Mouse (Mus musculus) megakaryocyte, embryonic 14.5 days (primary cell): Measurements from ENCODE around the gene Atf6. TPM values are rescaled to one million over a fixed set of nuclear protein-coding genes. Genes with fewer than 3 reads are reported as not detected.

Experiments
- H3K27me3 ChIP-seq: replicated peaks from 2 replicates; pipeline ENCODE3; 2012; ENCODE audit warnings: inconsistent platforms
- H3K36me3 ChIP-seq: replicated peaks from 2 replicates; pipeline ENCODE3; 2012; ENCODE audit warnings: low read length, inconsistent platforms, mixed read lengths
- H3K4me1 ChIP-seq: 2 replicates; pipeline ENCODE4 v1.6.1; 2012; ENCODE audit warnings: inconsistent platforms
- H3K4me3 ChIP-seq: replicated peaks from 2 replicates; pipeline ENCODE3; 2012; ENCODE audit warnings: moderate library complexity, mild to moderate bottlenecking, inconsistent platforms
- H3K9me3 ChIP-seq: 2 replicates; pipeline ENCODE4 v1.6.1; 2012; ENCODE audit warnings: inconsistent platforms
- FLI1 ChIP-seq: IDR thresholded peaks from 2 replicates; pipeline ENCODE4 v1.6.1; 2012; ENCODE audit warnings: low read length, inconsistent platforms, mixed read lengths
- GATA1 ChIP-seq: IDR thresholded peaks from 3 replicates; pipeline ENCODE4 v1.6.1; 2012; ENCODE audit warnings: mixed read lengths, low read length, inconsistent platforms, borderline replicate concordance
- polyA plus RNA-seq: library from polyadenylated mRNA; stranded (reverse); fragments of >175 nt; gene quantifications from 2 replicates; pipeline ENCODE4 v1.2.3, GENCODE M21; 2012; ENCODE audit warnings: low replicate concordance; ENCODE audit not compliant: insufficient read depth

Atf6 gene
- polyA plus RNA-seq, 1 experiment, result 4.8 TPM

DNA sequence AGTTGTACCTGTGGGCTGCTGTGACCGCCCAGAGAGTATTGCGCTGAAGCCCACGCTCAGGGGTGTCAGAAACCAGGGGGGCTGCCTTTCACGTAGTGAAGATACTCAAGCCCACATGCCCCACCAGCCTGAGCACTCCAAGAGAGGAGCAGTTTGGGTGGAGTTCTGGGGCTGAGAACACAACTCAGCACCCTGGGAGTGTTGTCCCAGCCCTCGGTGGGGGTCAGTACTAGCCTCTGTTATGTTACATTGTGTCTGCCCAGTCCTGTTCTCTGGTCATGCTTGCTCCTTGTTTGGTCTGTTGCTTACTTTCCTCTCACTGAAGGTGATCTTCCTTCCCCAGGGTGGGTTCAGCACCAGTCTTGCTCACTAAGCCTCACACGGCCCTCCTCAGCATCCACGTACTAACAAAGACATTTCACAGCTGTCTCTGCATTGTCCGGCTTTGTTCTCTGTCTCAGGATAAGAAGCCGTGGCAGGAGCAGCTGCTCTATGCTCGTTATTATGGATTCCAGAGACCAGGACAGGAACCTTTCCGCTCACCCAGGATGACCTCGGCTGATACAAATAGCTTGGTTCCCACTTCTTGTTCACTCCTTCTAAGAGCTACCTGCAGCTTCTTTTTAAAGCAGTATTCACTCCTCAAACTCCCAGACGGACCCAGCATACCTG, 209.8 kb downstream of the Atf6 start:
- H3K4me1 ChIP-seq, result no peaks in the 10 kb centered on the region
- no peaks in the 10 kb centered on the region for H3K36me3 ChIP-seq
- TF ChIP-seq FLI1 (no peak), GATA1 (no peak)
- H3K27me3 ChIP-seq, result peaks cover 56% of the 10 kb centered on the region
- no peak overlapping the region for H3K4me3 ChIP-seq
- peaks cover 2% of the 10 kb centered on the region; the same call in 1 of the 2 replicates for H3K9me3 ChIP-seq

DNA sequence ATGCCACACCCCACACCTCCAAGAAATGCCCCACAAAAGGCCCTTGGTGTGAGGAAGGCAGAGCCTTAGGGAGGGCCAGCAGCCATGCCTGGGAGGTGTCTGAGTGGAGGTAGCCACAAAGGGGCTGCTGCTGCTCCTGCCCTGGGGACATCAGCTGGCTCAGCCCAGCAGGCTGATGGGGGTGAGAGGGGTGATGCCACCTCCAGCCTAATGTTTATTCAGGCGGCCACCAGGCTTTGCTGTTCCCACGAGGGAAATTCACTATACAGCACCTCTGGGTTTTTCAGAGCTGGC, 210.4 kb downstream of the Atf6 start:
- Histone ChIP-seq H3K4me3 (no peak overlapping the region), H3K9me3 (peaks cover 6% of the 10 kb centered on the region; the same call in 1 of the 2 replicates), H3K36me3 (no peaks in the 10 kb centered on the region), H3K4me1 (no peaks in the 10 kb centered on the region), H3K27me3 (peaks cover 53% of the 10 kb centered on the region)
- TF ChIP-seq GATA1 (no peak), FLI1 (no peak)

DNA sequence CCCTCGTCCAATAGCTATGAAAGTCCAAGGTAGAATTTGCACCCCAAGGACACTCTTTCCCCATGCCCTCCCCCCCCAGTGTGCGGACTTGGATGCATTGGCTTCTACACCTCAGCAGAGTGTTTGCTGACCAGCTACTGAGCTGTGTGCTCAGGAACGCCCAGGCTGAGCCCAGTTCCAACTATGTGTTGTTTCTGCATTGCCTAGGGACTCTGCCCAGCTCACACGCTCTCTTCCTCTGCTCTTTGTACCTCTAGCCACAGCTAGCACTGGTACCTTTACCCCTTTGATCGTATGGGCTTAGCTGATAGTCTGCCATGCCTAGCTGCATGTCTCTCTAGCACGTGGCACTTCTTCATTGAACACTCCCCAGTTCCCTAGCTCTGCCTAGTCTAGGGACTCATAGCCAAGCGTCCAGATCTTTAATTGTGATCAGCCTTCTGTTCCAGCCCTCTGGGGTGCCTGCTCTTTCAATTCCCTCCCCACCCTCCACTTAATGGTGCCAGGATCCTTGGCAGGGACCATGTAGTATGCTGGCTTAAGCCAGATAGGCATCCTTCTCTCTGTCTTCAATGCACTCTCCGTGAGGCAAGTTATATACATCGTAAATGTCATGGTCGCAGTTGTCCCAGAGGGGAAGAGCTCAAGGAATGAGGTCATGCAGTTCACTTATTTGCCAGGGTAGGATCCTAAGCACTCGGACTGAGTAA, 210.9 kb downstream of the Atf6 start:
- Histone ChIP-seq H3K4me1 (no peaks in the 10 kb centered on the region), H3K36me3 (no peaks in the 10 kb centered on the region), H3K4me3 (no peak overlapping the region), H3K27me3 (peaks cover 53% of the 10 kb centered on the region), H3K9me3 (peaks cover 8% of the 10 kb centered on the region; the same call in 1 of the 2 replicates)
- no peak for TF ChIP-seq GATA1

- TF ChIP-seq GATA1 (no peak), FLI1 (no peak)
- peaks cover 8% of the 10 kb centered on the region; the same call in 1 of the 2 replicates for H3K9me3 ChIP-seq
- no peaks in the 10 kb centered on the region for H3K4me1 ChIP-seq
- H3K4me3 ChIP-seq, result no peak overlapping the region
- peaks cover 57% of the 10 kb centered on the region for H3K27me3 ChIP-seq
- H3K36me3 ChIP-seq, result no peaks in the 10 kb centered on the region
Measured at GRCm38 (mm10) chr1:170655280-170655917, 212.2 kb downstream of the Atf6 start.

Other genes with a start within 250 kb of the Atf6 start
- not detected in 2 replicates for gene Olfml2b, start 223.2 kb downstream of the Atf6 start, polyA plus RNA-seq
- gene Gm26620, start 17.3 kb upstream of the Atf6 start, polyA plus RNA-seq, result 3.3 and 14.1 TPM in 2 replicates
- 2.7 and 7.6 TPM in 2 replicates for gene Dusp12, start 17.8 kb upstream of the Atf6 start, polyA plus RNA-seq
- gene Fcrlb, start 45.2 kb upstream of the Atf6 start, polyA plus RNA-seq, result 1.4 TPM in 1 of 2 replicates, not detected in the other
- gene Fcrla, start 59.8 kb upstream of the Atf6 start, polyA plus RNA-seq, result not detected in 2 replicates
- gene Fcgr2b, start 108.8 kb upstream of the Atf6 start, polyA plus RNA-seq, result 17.6 TPM in 1 of 2 replicates, not detected in the other
- 0.07 TPM in 1 of 2 replicates, not detected in the other for gene Fcgr4, start 151.1 kb upstream of the Atf6 start, polyA plus RNA-seq
- gene Fcgr3, start 197.2 kb upstream of the Atf6 start, polyA plus RNA-seq, result 9.2 TPM in 1 of 2 replicates, not detected in the other
- gene Cfap126, start 246.1 kb upstream of the Atf6 start, polyA plus RNA-seq, result not detected in 2 replicates